Mouse (Mus musculus) limb, embryonic 11.5 days (tissue): ENCODE data around the gene Susd1. TPM values are rescaled to one million over a fixed set of nuclear protein-coding genes. Genes with fewer than 3 reads are reported as not detected.

Experiments used
- ATAC-seq: fragments of 200-750 bp; cut with Nextera tagmentation; 2 replicates; pipeline ENCODE4 v1.8.0; 2017; ENCODE audit warnings: low read depth; ENCODE audit not compliant: insufficient number of reproducible peaks, low FRiP score, low TSS enrichment
- DNase-seq: peaks from one replicate; pipeline ENCODE4 v3.0.0-alpha.2; 2015; ENCODE audit warnings: low spot score
- H3K27ac ChIP-seq: fragments of 300-500 bp; sonication (generic); replicated peaks from 2 replicates; pipeline ENCODE4 v1.5.1; 2014; ENCODE audit warnings: low read depth, mild to moderate bottlenecking, low read length
- H3K27me3 ChIP-seq: fragments of 300-500 bp; sonication (generic); 2 replicates; pipeline ENCODE4 v1.6.1; 2014; ENCODE audit warnings: mild to moderate bottlenecking, low read length, mixed read lengths; ENCODE audit not compliant: control insufficient read depth, insufficient read depth
- H3K36me3 ChIP-seq: fragments of 300-500 bp; sonication (generic); 2 replicates; pipeline ENCODE4 v1.6.1; 2014; ENCODE audit warnings: mild to moderate bottlenecking, low read length, moderate library complexity, mixed read lengths; ENCODE audit not compliant: control insufficient read depth, insufficient read depth
- H3K4me1 ChIP-seq: fragments of 300-500 bp; sonication (generic); 2 replicates; pipeline ENCODE4 v1.6.1; 2014; ENCODE audit warnings: low read length, mixed read lengths; ENCODE audit not compliant: control insufficient read depth, insufficient read depth
- H3K4me2 ChIP-seq: fragments of 300-500 bp; sonication (generic); 2 replicates; pipeline ENCODE4 v1.6.1; 2014; ENCODE audit warnings: low read depth, mild to moderate bottlenecking, moderate library complexity; ENCODE audit not compliant: severe bottlenecking
- H3K4me3 ChIP-seq: fragments of 300-500 bp; sonication (generic); 2 replicates; pipeline ENCODE4 v1.5.1; 2014; ENCODE audit warnings: low read depth, low read length
- H3K9ac ChIP-seq: fragments of 300-500 bp; sonication (generic); 2 replicates; pipeline ENCODE4 v1.6.1; 2014; ENCODE audit warnings: mild to moderate bottlenecking, low read length
- H3K9me3 ChIP-seq: fragments of 300-500 bp; sonication (generic); 2 replicates; pipeline ENCODE4 v1.6.1; 2016; ENCODE audit warnings: low read length; ENCODE audit not compliant: control insufficient read depth
- WGBS: fragments of 180-500 bp; shearing (Covaris S2); extraction: QIAGEN DNeasy Blood & Tissue Kit; methylation state at CpG from one replicate; pipeline ENCODE4 v1.1.7; 2014; 5-methylcytosine and 5-hydroxymethylcytosine counted together
- polyA plus RNA-seq: library from polyadenylated mRNA; unstranded; fragments of >200 nt; fragmentation: Nextera tagmentation; extraction: Ambion mirVana; gene quantifications from 2 replicates; pipeline ENCODE4 v1.2.1, GENCODE M21; 2014

Gene Susd1
- polyA plus RNA-seq, 1 experiment from 2014 or later = 0.99 TPM

- ATAC-seq = no peak
- WGBS = 31% methylated on average over 7 of the region's 7 CpGs
- H3K9me3 ChIP-seq = no peaks in the 10 kb centered on the region
- peaks cover 5% of the 10 kb centered on the region for H3K4me1 ChIP-seq
- H3K9ac ChIP-seq = no peak overlapping the region
- H3K4me2 ChIP-seq = no peak overlapping the region
- DNase-seq = no peak
- no peaks in the 10 kb centered on the region for H3K36me3 ChIP-seq
- no peak overlapping the region for H3K27ac ChIP-seq
- no peaks in the 10 kb centered on the region for H3K27me3 ChIP-seq
- H3K4me3 ChIP-seq = no peak overlapping the region
These were observed 115.2 kb downstream of the Susd1 start for GRCm38 (mm10) chr4:59323231-59323651.

GRCm38 (mm10) chr4:59322733-59323132 lies 115.7 kb downstream of the Susd1 start:
- no peak for ATAC-seq
- Histone ChIP-seq H3K36me3 (no peaks in the 10 kb centered on the region), H3K4me1 (peaks cover 5% of the 10 kb centered on the region), H3K9ac (no peak overlapping the region), H3K4me2 (no peak overlapping the region), H3K27ac (no peak overlapping the region), H3K9me3 (no peaks in the 10 kb centered on the region), H3K27me3 (no peaks in the 10 kb centered on the region), H3K4me3 (no peak overlapping the region)
- 63% methylated on average over 3 of the region's 3 CpGs for WGBS
- DNase-seq = no peak

- H3K9ac ChIP-seq = no peak overlapping the region
- no peak overlapping the region for H3K4me3 ChIP-seq
- H3K27ac ChIP-seq = no peak overlapping the region
- ATAC-seq (no peak), DNase-seq (no peak)
- H3K4me1 ChIP-seq = peaks cover 5% of the 10 kb centered on the region
- H3K27me3 ChIP-seq = no peaks in the 10 kb centered on the region
- H3K4me2 ChIP-seq = no peak overlapping the region
- no peaks in the 10 kb centered on the region for H3K9me3 ChIP-seq
- 84% methylated on average over 6 of the region's 6 CpGs for WGBS
- no peaks in the 10 kb centered on the region for H3K36me3 ChIP-seq
These were observed 116.4 kb downstream of the Susd1 start for GRCm38 (mm10) chr4:59322056-59322455.

- WGBS = 84% methylated on average over 12 of the region's 12 CpGs
- DNase-seq = no peak
These were observed 117.0 kb downstream of the Susd1 start for GRCm38 (mm10) chr4:59321181-59322008.

GRCm38 (mm10) chr4:59319136-59319941 lies 119.1 kb downstream of the Susd1 start:
- no peak overlapping the region for H3K27ac ChIP-seq
- no peak overlapping the region for H3K4me2 ChIP-seq
- H3K9me3 ChIP-seq = no peaks in the 10 kb centered on the region
- H3K36me3 ChIP-seq = no peaks in the 10 kb centered on the region
- no peaks in the 10 kb centered on the region for H3K27me3 ChIP-seq
- peaks cover 5% of the 10 kb centered on the region for H3K4me1 ChIP-seq
- 76% methylated on average over 9 of the region's 9 CpGs for WGBS
- no peak for DNase-seq
- no peak overlapping the region for H3K4me3 ChIP-seq
- H3K9ac ChIP-seq = no peak overlapping the region
- ATAC-seq = no peak

More at GRCm38 (mm10) chr4:59321181-59322008, 117.0 kb downstream of the Susd1 start:
- Histone ChIP-seq H3K27me3 (no peaks in the 10 kb centered on the region), H3K4me1 (peaks cover 5% of the 10 kb centered on the region), H3K9ac (no peak overlapping the region), H3K36me3 (no peaks in the 10 kb centered on the region), H3K9me3 (no peaks in the 10 kb centered on the region), H3K4me2 (no peak overlapping the region), H3K27ac (no peak overlapping the region), H3K4me3 (no peak overlapping the region)
- ATAC-seq = no peak

GRCm38 (mm10) chr4:59318602-59319001 lies 119.8 kb downstream of the Susd1 start:
- Histone ChIP-seq H3K9ac (no peak overlapping the region), H3K9me3 (no peaks in the 10 kb centered on the region), H3K4me1 (peaks cover 5% of the 10 kb centered on the region), H3K4me2 (no peak overlapping the region), H3K36me3 (no peaks in the 10 kb centered on the region), H3K4me3 (no peak overlapping the region), H3K27me3 (no peaks in the 10 kb centered on the region), H3K27ac (no peak overlapping the region)
- DNase-seq = no peak
- WGBS = 79% methylated on average over 6 of the region's 6 CpGs
- ATAC-seq = no peak

GRCm38 (mm10) chr4:59315553-59316405 lies 122.7 kb downstream of the Susd1 start:
- H3K9ac ChIP-seq = no peak overlapping the region
- no peak overlapping the region for H3K4me3 ChIP-seq
- H3K9me3 ChIP-seq = no peaks in the 10 kb centered on the region
- H3K27me3 ChIP-seq = no peaks in the 10 kb centered on the region
- H3K27ac ChIP-seq = no peak overlapping the region
- 74% methylated on average over 15 of the region's 15 CpGs for WGBS
- no peak for ATAC-seq
- no peak for DNase-seq
- no peaks in the 10 kb centered on the region for H3K36me3 ChIP-seq
- H3K4me1 ChIP-seq = no peaks in the 10 kb centered on the region
- no peak overlapping the region for H3K4me2 ChIP-seq
